Mouse (Mus musculus) NIH3T3 (cell line): ENCODE results near the gene Dscam.

Experiments
- DNase-seq: peaks from one replicate; pipeline ENCODE4 v3.0.0-alpha.2; 2012; ENCODE audit warnings: low read depth

Dscam gene

DNA sequence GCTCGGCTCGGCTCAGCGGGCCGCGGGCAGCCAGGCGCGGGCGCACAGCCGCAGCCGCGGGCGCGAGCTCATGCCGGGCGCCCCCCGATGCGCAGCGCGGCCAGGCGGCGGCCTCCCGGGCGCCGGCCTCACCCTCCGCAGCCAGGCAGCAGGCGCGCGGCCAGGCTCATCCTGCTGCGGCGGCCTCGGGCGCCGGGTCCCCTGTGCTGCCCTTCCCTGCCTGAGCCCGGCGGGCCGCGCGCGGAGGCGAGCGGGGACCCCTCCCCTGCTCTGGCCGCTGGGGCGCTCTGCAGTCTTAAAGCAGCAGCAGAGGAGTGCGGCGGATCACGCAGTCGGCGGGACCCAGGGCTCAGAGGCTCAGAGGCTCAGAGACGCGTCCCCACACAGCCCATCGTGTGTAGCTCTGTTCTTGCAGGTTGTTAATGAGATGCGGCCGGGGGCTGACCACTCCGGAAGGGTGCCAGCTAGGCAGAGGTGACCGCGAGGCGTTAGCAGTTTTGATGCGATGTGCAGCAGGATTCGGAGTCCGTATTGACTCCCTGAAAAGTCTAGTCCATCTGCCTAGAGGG, at the start of gene Dscam:
Gene Dscam (minus strand): TSS at position 240 of the 569 bp plus-strand sequence.
- DNase-seq: no peak

DNA sequence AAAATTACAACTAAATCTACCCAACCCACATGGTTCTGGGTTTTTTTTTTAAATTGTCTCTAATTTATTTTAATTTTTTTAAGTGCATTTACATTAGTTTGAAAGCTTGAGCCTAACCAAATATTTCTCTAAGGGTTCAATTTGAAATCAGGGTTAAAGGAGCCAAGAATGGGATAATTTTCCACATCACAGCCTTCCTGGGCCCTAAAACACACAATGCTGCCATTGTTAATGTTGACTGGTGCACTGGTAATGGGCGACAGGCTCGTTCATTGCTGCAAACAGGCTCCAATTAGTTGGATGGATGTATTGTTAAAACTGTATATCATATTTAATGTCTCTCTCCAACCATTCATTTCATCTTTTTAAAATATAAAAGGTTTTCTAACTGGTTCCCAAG, 48.8 kb upstream of the Dscam start:
- no peak for DNase-seq

DNA sequence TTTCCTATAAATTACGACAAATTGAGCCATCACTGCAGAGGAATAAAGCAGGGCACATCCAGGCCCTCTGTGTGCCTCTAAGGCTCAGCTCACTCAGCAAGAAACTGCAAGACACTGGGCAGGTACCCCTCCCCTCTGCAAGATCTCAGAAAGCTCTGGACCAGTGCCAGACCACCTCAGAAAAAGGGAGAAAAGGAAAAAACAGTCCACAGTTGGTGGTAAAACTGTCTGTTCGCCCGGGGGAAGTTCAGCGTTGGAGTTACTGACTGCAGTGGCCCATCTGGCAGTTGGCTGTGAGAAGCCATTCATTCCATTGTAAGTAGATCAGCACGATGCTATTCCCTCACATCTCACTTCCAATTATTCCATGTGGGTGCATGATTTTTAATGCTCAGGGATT, 39.4 kb upstream of the Dscam start:
- peak; percentile 11 for DNase-seq

DNA sequence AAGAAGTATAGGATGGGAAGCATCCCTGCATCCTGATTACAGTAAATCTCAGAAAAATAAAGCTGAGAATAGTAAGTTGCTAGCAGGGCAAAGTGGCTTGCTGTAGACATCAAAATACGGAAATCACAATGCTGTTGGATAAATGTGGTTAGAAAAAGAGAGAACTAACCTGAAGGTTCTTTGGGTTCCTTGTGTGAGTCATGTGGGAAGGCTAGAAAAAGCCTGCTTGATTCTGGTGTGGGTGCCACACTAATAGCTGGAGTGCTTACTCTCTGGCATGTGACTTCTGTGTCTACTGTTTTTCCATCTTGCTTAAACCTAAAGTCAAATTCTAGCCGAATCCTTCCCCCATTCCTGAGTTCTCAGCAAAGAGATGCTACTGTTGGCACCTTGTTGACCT, 37.7 kb upstream of the Dscam start:
- no peak for DNase-seq

DNA sequence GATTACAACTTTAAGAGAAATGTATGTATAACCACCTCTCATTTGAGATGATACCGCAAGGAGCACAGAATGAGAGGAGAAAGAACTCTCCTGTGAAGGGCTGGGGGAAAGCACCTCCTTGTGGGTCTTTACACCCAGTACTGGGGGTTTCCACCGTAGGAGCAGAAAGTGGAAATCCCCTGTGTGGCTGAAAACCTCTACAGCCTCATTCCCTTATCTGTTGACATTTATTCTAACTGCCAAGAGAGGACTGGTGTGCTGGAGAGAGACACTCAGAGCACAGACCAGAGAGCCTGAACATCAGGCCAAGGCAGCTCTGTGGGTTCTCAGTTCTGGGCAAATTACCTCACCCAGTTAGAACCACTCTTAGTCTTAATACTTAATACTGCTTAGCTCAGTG, 33.5 kb upstream of the Dscam start:
- no peak for DNase-seq

DNA sequence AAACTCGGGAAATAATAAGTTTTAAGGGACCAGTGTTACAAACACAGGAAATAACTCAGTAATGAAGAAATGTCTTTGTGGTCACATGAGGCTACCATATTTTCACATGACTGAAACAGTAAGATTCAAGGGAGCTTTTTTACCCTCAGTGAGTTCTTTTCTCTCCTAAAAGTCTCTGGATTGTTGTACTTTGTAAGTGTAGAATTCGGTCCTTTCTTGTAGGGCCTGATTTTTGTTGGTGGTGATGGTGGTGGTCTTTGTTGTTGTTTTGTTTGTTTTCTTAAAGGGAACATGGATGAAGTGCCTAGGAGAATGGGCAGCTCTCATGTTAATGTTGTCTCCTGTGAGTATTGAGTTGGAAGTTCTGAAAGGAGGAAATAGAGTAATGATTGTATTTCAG, 33.0 kb upstream of the Dscam start:
- no peak for DNase-seq

DNA sequence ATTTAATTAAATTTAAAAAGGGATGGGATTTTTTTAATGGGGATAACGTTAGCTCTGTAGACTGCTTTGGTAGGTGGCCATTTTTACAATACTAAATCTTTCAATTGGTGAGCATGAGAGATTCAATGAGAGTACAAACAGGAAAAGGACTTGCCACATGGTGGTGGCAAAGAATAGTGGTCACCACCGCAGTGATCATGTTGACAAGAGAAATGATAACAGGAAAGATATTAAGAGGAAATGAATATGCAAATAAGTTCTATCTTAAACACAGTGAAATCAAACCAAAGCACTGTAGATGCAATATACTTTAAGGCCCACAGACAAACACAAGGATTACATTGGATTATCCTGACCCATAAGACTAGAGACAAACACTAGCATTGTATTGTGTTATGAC, 24.1 kb upstream of the Dscam start:
- no peak for DNase-seq

DNA sequence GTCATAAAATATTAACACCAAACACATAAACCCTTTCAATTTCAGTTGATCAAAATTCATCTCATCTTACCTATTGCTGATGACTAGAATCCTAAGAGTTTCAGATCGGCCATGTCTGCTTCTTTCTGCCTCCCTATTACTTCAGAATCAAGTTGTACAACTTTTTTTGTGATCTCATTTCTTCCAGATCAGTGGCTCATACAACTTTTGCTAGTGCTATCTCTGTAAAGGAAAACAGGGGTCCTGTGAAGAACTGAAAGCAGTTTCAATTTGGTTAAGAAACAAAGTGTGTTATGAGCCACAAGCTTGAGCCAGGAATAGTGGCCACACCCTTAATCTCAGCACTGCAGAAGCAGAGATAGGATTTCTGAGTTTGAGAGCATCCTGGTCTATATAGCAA, 23.6 kb upstream of the Dscam start:
- no peak for DNase-seq

DNA sequence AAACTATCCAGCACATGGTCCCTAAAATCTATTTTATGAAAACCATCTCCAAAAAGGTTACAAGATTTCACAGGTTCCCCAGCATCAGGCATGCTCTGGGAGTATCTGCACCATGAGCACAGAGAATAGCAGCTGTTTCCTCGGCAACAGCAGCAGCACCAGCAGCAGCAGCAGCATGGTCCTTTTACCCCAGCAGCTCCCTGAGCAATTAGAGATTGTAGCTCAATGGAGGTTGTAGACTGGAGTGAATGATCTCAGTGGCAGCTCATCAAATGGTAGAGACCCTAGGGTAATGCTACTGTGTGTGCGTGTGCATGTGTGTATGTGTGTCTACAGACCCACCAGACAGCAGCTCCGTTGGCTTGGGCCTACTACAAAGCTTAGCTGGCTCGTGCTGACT, 21.7 kb upstream of the Dscam start:
- no peak for DNase-seq

DNA sequence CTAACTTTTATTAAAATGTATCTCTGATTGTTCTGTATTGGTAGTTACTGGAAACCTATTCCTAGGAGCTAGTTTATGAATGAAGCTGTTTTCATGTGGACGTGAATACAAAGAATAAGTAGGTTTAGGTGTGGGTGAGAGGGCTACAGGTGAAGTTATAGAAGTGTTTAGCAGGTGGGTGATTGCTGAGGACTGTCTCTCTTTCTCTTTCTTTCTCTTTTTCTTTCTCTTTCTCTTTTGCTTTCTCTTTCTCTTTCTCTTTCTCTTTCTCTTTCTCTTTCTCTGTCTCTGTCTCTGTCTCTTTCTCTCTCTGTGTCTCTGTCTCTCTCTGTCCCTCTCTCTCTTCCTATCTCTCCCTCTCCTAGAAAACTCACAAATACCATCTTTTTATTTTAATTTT, 20.1 kb upstream of the Dscam start:
- no peak for DNase-seq

DNA sequence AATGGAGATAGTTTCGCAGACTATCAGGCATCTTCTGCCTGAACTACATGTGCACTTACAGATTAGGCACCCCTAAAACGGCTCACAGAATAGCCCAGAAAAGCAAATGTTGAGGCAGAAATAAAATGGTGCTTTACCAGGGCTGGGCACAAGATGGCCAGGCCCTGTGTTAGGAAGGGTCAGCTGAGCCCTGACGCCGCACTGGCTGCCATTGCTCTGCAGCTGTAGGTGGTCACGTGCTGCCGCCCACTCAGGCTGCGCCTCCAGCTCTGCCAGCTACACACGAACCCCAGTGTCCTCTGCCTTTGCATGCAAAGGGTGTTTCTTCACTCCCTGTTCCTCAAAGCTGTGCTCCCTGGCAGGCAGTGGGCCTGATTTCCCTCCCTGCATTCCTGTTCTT, 948 bp upstream of the Dscam start:
- no peak for DNase-seq

DNA sequence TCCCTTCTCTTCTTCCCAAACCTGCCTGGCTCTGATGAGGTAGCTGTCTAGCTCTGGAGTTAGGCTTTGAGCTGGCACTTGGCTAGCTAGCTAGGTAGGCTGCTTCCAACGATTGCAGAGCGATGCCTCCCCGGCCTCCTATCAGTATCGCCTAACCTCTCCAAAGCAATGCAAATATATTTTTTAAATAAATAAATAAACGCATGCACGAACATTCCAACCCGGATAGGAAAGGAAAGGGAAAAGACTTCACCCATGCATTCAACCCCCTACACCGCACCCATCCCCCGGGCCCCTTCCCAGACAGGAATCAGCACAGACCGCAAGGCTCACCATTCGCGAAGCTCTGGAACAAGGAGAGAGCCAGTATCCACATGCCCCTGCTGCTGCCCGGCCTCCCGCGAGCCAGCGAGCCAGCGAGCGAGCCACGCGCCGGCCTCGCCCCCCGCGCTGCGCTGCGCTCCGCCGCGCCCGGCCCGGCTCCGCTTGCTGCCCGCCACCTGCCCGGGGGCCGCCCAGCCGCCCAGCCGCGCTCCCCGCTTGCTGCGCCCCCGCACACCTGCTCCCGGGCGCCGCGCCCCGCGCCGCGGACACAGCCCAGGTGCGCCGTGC, 545 bp downstream of the Dscam start:
- DNase-seq: no peak

DNA sequence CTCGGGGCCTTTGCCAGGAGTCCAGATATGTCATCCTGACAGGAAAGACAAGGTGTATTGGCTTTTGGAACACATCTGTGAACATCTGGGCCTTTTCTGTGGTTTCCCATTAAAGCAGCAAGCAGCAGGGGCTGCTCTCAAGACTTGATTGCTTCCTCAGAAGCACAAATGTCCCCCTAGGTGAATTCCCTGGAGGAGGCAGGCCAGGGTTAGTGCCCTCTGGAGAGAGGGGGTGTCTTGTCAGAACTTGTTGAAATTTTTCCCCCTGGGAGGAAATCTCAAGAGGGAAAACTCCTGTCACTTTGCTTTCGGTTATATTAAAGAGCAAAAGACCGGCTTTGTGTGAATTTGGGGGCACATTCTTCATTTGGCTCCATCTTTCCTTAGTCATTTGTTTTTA, 1.9 kb downstream of the Dscam start:
- no peak for DNase-seq

DNA sequence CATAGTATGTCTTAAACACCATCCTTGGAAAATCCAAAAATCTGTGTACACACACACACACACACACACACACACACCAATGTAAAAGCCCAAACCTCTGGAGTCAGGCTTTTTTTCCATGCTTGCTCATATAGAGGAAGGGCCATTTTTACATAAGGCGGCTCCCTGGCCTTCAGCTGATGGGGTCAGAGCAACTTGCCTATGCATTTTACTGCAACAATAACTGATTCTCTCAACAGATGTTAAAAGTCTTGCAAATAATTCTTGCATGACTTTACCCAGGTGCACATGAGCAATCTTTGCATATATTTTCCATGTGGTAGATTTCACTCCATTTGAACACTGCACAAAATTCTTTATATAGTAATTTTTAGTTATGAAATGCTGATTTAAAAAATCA, 2.5 kb downstream of the Dscam start:
- no peak for DNase-seq

DNA sequence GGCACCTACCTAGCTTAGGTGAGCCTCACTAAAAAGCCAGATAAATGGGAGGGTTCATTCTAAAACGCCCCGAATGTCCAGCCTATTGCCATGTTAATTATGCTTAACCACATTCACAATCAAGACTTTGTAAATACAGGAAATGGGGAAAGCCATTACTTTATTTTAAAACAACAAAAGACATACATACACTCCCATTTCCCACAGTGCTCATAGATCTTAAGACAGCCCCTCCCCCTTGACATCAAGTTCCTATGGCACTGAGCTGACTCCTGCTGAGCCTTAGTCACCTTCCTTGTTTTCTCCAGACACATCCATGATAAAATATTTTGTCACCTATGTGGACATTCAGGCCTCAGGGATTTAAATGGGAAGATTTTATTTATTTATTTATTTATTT, 4.4 kb downstream of the Dscam start:
- DNase-seq: no peak

DNA sequence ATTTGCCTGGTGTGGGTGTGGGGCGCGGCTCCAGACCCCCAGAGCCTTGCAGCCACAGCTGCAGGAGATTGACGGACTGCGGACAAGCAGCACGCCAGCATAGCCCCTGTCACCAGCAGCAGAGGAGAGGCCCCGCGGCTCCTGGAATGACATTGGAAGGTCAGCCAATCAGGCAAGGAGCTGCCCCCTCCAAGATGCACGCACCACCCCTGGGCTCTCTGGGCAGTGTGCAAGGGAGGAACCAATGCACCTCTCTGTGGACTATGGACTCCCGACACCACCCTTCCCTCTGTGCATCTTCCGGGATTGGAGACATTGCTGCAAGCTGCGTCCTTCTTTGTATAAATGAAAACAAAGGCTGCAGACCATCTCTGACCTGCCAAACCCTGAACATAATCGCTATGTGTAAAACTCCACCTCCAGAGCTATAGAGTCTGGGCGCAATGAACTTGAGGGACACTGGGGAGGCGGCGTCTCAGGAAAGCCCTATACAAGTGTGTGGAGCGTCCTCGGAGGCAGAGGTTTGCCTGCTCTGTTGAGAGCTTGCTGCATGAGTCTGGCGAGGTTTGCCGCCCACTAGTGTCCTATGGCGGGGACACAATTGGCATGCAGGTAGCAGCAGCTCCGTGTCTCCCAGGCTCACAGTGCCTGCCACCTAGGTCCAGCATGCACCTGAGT, 5.0 kb downstream of the Dscam start:
- peak; percentile 24 for DNase-seq

DNA sequence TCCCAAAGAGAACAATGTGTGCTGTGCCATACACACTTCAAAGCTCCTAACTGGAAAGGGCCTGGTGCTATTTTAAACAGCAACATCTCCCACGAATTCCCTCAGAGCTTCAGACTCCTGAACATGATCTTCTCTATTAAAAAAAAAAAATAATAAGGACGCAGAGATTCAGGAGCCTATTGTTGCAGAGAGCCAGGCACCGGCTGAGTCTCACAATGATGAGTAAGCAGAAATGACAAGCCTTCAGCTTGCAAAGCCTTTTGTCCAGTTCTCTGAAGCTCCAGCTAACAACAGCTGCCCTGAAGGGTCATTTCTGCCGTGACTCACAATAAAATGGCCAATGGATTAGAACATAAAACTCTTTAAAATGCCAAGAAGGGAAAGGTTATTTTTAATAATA, 12.3 kb downstream of the Dscam start:
- DNase-seq: no peak

DNA sequence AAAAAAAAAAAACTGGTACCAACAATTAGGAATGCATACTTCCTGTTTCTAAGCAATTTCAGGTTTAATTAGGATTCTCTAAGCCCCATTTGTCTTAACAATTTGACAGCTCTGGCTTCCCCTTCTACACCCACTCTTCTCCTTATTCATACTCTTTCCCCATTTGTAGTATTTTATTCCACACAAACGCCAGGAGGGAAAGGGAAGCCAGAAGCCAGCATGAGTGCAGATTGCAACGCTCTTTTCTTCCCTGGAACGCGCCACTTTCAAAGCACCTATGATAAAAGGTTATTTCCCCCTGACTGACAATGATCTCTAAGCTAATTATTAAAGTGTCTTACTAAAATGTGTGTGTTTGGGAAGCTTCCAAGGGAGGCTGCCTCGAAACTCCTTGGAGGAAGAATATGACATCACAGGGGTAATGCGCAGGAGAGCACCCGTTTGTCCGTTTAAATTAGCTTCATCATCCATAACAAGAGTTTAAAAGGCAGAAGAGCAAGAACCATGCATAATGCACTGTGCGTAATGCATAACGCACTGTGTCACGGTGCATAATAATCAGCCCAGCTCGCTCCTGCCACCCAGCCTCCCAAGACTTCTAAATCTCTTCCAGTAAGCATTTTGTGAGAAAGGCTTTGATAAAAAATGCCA, 25.9 kb downstream of the Dscam start:
- DNase-seq: no peak

DNA sequence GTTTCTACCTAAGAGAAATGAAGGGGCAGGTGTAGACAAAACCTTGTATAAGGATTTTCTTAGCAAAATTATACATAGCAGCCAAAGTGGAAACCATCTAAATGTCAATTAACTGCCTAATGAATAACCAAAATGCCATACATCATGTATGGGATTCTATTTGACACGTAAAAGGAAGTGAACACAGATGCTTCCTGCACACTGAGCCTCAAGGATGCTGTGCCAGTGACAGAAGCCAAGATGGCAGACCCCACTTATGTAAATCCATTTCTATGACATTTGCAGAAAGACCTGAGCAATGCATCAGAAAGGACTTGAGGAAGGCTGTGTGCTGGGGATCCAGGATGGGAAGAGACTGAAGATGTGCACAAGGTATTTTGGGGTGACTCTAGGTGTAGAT, 28.6 kb downstream of the Dscam start:
- DNase-seq: no peak

DNA sequence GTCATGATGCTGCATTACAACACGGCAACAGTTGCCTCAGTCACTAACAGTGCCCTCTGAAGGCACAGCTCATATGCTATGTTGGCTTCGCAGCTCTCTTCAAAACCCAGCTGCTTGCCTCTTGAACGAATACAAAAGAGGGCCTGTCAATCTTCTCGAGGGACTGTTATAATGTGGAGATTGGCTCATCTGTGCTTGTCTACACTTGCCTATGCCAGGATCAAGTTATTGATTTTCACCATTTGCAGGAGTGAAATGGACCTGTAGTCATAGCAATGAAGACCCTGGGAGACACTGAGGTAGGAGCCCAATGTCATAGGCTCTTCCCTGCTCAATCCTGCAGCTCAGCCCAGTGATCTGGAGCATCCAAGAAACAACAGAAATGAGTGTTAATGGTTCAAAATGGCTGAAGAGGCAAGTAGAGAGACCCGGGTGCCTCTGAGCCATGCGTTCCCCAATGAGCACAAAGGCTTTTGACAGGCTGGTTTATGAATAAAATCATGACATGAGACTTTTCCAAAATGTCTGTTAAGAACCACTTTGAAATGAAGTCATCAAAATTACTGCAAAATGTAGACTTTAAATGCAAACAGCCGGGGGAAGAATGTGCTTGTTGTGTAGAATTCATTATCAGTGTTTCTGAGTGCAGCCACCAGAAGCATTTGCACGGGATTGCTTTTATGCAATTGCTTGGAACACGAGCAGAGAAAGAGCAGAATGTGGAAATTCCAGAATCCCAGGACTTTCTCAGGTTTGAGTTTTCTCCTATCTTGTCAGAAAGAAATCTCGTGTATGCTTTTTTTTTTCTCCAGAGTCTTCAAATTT, 35.3 kb downstream of the Dscam start:
- no peak for DNase-seq

DNA sequence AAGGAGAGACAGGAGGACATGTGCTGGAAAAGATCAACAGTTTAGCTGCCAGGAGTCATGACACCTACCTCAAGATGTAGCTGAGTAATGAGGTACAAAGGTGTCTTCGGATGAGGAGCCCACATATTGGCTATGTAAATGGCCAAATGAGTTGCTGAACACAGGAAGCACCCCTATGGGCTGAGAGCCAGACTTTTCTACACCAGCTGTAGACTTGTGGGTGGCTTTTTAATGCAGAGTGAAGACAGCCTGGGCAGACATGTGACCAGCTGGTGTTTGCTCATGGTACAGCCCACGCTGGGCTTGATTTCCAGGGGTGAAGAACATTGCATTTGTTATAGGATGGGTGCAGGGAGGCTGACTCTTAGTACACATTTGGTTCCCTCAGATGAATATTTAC, 43.3 kb downstream of the Dscam start:
- DNase-seq: no peak

DNA sequence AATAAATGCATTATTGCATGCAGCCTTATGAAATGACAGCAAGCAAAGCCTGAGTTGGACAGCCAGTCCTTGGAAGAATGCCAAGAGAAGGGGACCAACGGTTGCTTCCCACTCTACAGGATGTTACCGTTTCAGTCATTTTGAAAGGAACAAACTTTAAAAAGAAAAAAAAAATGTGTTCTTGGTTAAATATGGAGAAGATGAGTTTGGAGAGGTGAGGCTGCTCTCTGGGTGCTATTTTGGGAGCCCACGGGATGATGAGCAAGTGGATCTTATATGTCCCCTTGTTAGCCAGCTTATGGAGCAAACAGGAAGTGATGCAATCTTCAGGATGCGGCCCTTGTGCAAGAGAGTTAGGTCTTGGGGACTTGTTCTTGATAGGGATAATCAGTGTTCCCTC, 60.5 kb downstream of the Dscam start:
- DNase-seq: no peak

DNA sequence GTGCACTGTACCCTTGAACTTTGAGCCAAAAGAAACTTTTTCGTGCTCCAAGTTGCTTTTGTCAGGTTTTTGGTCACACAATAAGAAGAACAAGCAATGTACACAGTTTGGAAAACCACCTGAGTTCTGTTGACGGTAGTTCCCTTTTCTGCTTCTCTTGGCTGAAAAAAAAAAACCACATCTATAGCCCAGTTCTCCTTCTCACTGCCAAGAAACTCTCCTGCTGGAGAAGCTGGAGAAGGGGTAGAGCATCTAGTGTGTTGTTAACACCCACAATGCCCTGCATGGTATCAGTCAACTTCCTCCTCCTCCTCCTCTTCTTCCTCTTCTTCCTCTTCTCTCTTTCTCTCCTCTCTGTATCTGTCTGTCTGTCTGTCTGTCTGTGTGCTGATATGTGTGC, 65.3 kb downstream of the Dscam start:
- DNase-seq: no peak
